Mouse (Mus musculus): ENCODE data around the gene Ulk4. TPM values are rescaled to one million over a fixed set of nuclear protein-coding genes. Genes with fewer than 3 reads are reported as not detected.
"Not testable (repeated sequence)": the region's sequence is repeated elsewhere in the genome, so short reads cannot be mapped to it uniquely, and the experiment has no call there.

Gene Ulk4
- polyA plus RNA-seq, 1 experiment = not detected

DNA sequence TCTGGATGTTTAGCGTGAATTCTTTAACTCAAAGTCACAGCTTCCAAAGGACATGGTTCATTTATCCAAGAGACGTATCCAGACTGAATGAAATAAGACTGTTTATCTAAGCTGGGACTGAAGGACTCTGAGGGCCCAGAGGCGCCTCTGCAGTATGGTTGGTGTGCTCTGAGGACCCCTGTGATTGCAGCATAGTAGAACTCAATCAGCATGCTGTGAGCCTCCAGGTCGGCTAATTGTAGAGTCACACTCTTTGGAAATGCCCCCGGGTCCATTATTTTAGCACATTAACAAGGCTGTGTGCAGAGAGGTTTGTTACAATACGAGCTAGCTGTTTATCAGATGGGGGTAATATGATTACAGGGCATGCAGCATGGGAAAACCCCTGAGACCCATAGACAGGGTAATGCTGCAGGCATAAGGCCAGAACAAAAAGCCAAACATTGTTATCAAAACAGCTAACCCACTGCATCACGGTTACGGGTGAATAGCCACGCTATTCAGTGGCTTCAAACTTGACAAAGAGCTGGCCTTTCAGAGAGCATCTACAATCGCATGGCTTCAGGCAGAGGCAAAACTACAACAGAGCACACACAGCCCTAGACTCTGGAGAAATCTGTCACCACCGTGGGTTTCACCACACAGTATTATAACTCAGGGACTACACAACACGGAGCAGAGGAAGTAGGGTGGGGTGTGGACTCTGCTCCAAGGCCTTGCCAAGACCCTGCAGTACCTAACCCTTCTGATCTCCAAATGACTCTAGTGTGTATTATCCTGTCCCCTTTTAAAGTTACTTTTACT is 215.0 kb downstream of the Ulk4 start:
- no peaks in the 10 kb centered on the region for H3K9me3 ChIP-seq
- TF ChIP-seq FLI1 (IDR thresholded peaks at IDR 0.05; ENCODE audit: low read length) (no peak), GATA1 (IDR thresholded peaks at IDR 0.05; ENCODE audit: borderline replicate concordance, low read length) (no peak)
- H3K4me1 ChIP-seq = no peaks in the 10 kb centered on the region
- no peak overlapping the region for H3K4me3 ChIP-seq (replicated peaks)
- no peaks in the 10 kb centered on the region for H3K36me3 ChIP-seq (replicated peaks; ENCODE audit: low read length)
- H3K27me3 ChIP-seq (replicated peaks) = peaks cover 4% of the 10 kb centered on the region

GRCm38 (mm10) chr9:121060331-121060730 is 216.7 kb downstream of the Ulk4 start:
- Histone ChIP-seq H3K9me3 (0 out of 2 replicates have a peak, but pooled peaks cover 3% of the 10 kb centered on the region), H3K4me1 (no peaks in the 10 kb centered on the region), H3K36me3 (replicated peaks; ENCODE audit: low read length) (no peaks in the 10 kb centered on the region), H3K4me3 (replicated peaks) (no peak overlapping the region), H3K27me3 (replicated peaks) (peaks cover 4% of the 10 kb centered on the region)
- TF ChIP-seq FLI1 (IDR thresholded peaks at IDR 0.05; ENCODE audit: low read length) (no peak), GATA1 (IDR thresholded peaks at IDR 0.05; ENCODE audit: borderline replicate concordance, low read length) (no peak)

- Histone ChIP-seq H3K4me1 (no peaks in the 10 kb centered on the region), H3K27me3 (replicated peaks) (peaks cover 4% of the 10 kb centered on the region), H3K9me3 (0 out of 2 replicates have a peak, but pooled peaks cover 3% of the 10 kb centered on the region), H3K4me3 (replicated peaks) (no peak overlapping the region), H3K36me3 (replicated peaks; ENCODE audit: low read length) (no peaks in the 10 kb centered on the region)
- no peak for TF ChIP-seq FLI1 (IDR thresholded peaks at IDR 0.05; ENCODE audit: low read length)
- TF ChIP-seq GATA1 (IDR thresholded peaks at IDR 0.05; ENCODE audit: borderline replicate concordance, low read length) = no peak
Measured at GRCm38 (mm10) chr9:121059286-121059685, 217.7 kb downstream of the Ulk4 start.

GRCm38 (mm10) chr9:121058538-121058937 is 218.5 kb downstream of the Ulk4 start:
- Histone ChIP-seq H3K4me1 (no peaks in the 10 kb centered on the region), H3K27me3 (replicated peaks) (peaks cover 4% of the 10 kb centered on the region), H3K9me3 (0 out of 2 replicates have a peak, but pooled peaks cover 3% of the 10 kb centered on the region), H3K36me3 (replicated peaks; ENCODE audit: low read length) (no peaks in the 10 kb centered on the region), H3K4me3 (replicated peaks) (no peak overlapping the region)
- no peak for TF ChIP-seq FLI1 (IDR thresholded peaks at IDR 0.05; ENCODE audit: low read length)
- TF ChIP-seq GATA1 (IDR thresholded peaks at IDR 0.05; ENCODE audit: borderline replicate concordance, low read length) = no peak

- no peak for TF ChIP-seq FLI1 (IDR thresholded peaks at IDR 0.05; ENCODE audit: low read length)
- no peak for TF ChIP-seq GATA1 (IDR thresholded peaks at IDR 0.05; ENCODE audit: borderline replicate concordance, low read length)
- no peaks in the 10 kb centered on the region for H3K36me3 ChIP-seq (replicated peaks; ENCODE audit: low read length)
- H3K4me1 ChIP-seq = no peaks in the 10 kb centered on the region
- H3K27me3 ChIP-seq (replicated peaks) = peaks cover 4% of the 10 kb centered on the region
- H3K4me3 ChIP-seq (replicated peaks) = no peak overlapping the region
- H3K9me3 ChIP-seq = 0 out of 2 replicates have a peak, but pooled peaks cover 3% of the 10 kb centered on the region
Measured at GRCm38 (mm10) chr9:121058116-121058515, 218.9 kb downstream of the Ulk4 start.

DNA sequence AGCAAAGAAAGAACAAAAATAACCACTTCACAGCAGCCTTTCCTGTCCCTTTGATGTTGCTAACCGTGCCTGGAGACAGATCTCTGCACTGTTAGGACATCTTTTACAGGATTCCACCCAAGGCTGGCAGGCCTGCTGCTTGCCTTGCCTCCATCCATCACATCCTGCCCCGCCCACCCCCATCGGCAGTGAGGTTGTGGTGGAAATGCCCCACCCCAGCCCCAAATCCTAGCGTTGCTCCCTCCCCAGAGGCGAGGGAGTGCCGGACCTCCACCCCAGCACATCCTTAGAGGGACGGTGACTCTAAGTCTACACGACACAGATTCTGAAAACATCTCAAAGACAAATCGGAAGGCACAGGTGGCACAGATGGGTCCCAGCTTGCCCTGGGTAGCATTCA is 219.6 kb downstream of the Ulk4 start:
- Histone ChIP-seq H3K9me3 (0 out of 2 replicates have a peak, but pooled peaks cover 3% of the 10 kb centered on the region), H3K4me1 (no peaks in the 10 kb centered on the region), H3K4me3 (replicated peaks) (no peak overlapping the region), H3K36me3 (replicated peaks; ENCODE audit: low read length) (no peaks in the 10 kb centered on the region), H3K27me3 (replicated peaks) (peaks cover 4% of the 10 kb centered on the region)
- TF ChIP-seq GATA1 (IDR thresholded peaks at IDR 0.05; ENCODE audit: borderline replicate concordance, low read length) = no peak
- no peak for TF ChIP-seq FLI1 (IDR thresholded peaks at IDR 0.05; ENCODE audit: low read length)

DNA sequence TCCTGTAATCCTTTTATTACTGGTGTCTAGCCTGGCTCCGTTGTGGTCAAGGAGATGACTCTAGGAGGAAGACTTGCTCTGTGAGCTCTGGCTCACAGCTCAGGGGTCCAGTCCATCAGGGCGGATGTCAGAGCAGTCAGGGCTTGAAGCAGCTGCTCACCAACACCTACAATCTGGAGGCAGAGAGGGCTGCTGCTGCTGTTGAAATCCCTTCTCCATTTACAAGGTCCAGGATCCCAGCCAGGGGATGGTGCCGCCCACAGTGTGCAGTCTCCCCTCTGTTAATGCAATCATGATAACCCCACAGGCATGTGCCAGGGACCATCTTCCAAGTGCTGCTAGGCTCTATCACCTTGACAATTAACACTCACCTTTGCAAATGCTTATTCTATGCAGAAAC is 220.5 kb downstream of the Ulk4 start:
- H3K27me3 ChIP-seq (replicated peaks) = peaks cover 2% of the 10 kb centered on the region
- no peaks in the 10 kb centered on the region for H3K4me1 ChIP-seq
- H3K36me3 ChIP-seq (replicated peaks; ENCODE audit: low read length) = no peaks in the 10 kb centered on the region
- no peak for TF ChIP-seq GATA1 (IDR thresholded peaks at IDR 0.05; ENCODE audit: borderline replicate concordance, low read length)
- TF ChIP-seq FLI1 (IDR thresholded peaks at IDR 0.05; ENCODE audit: low read length) = no peak
- H3K9me3 ChIP-seq = 0 out of 2 replicates have a peak, but pooled peaks cover 3% of the 10 kb centered on the region
- no peak overlapping the region for H3K4me3 ChIP-seq (replicated peaks)

- TF ChIP-seq GATA1 (IDR thresholded peaks at IDR 0.05; ENCODE audit: borderline replicate concordance, low read length) = no peak
- no peak for TF ChIP-seq FLI1 (IDR thresholded peaks at IDR 0.05; ENCODE audit: low read length)
Measured at GRCm38 (mm10) chr9:121056036-121056435, 221.0 kb downstream of the Ulk4 start.

DNA sequence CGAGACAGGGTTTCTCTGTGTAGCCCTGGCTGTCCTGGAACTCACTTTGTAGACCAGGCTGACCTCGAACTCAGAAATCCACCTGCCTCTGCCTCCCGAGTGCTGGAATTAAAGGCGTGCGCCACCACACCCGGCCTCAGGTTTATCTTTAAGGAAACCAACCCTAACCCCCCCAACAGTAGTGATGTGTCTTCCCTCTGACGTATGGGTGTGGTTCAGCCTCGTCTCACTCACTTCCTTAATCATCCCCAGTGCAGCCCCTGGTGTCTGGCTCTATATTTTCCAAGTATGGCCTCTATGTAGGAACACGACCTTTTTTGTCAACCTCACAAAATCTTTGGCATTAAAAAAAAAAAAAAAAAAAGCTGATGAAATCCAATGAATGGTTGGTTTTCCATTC is 231.3 kb downstream of the Ulk4 start:
- H3K9me3 ChIP-seq = peaks cover 16% of the 10 kb centered on the region
- H3K4me1 ChIP-seq; H3K27me3 ChIP-seq (replicated peaks); H3K36me3 ChIP-seq (replicated peaks; ENCODE audit: low read length); H3K4me3 ChIP-seq (replicated peaks): not testable (repeated sequence)

More at GRCm38 (mm10) chr9:121056036-121056435, 221.0 kb downstream of the Ulk4 start:
- H3K27me3 ChIP-seq (replicated peaks) = peaks cover 2% of the 10 kb centered on the region
- no peak overlapping the region for H3K4me3 ChIP-seq (replicated peaks)
- H3K9me3 ChIP-seq = 0 out of 2 replicates have a peak, but pooled peaks cover 3% of the 10 kb centered on the region
- no peaks in the 10 kb centered on the region for H3K36me3 ChIP-seq (replicated peaks; ENCODE audit: low read length)
- H3K4me1 ChIP-seq = no peaks in the 10 kb centered on the region

DNA sequence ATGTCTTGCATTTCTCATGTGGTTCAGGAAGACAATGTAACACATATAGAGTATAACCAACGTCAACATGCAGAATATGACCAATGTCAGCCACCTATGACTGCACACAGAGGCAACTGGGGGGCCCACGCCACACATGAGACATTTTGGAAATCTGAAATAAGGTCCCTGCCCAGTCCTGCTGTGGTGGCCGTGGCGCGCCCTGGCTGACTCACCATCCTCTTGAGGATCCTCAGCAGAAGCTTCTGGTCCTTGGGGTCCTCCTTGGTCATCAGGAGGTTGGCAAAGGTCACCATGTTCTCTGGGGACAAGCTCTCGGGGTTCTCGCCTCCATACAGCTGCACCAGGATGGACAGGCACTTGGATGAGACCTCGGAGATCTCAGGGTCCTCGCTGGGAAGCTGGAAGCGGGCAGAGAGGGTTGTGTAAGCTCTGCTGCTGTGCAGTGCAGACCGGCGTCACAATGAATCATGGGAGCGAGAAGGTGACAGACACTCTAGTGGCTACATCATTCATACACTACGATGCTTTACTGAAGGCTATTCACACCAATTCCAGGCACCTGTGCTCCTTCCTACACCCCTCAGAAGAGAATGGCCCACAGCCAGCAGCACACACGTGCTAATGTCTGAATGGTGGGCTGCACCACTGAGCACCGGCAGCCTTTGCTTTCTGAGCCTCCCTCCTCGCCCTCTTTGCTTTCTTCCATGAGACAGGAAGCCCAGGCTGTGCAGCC is 232.4 kb downstream of the Ulk4 start:
- Histone ChIP-seq H3K4me3 (replicated peaks) (no peak overlapping the region), H3K4me1 (no peaks in the 10 kb centered on the region), H3K27me3 (replicated peaks) (peaks cover 8% of the 10 kb centered on the region), H3K36me3 (replicated peaks; ENCODE audit: low read length) (no peaks in the 10 kb centered on the region), H3K9me3 (peaks cover 16% of the 10 kb centered on the region)
- TF ChIP-seq GATA1 (IDR thresholded peaks at IDR 0.05; ENCODE audit: borderline replicate concordance, low read length) (no peak), FLI1 (IDR thresholded peaks at IDR 0.05; ENCODE audit: low read length) (no peak)

Data from megakaryocyte, embryonic 14.5 days (primary cell).